Mouse (Mus musculus) heart, postnatal 0 days (tissue): ENCODE results near the gene Aldh6a1. TPM values are rescaled to one million over a fixed set of nuclear protein-coding genes. Genes with fewer than 3 reads are reported as not detected.

Experiments
- ATAC-seq: fragments of 200-750 bp; cut with Nextera tagmentation; 2 replicates; pipeline ENCODE4 v1.8.0; 2017; ENCODE audit warnings: low read depth, moderate number of reproducible peaks, moderate library complexity; ENCODE audit not compliant: insufficient read depth
- DNase-seq: peaks from one replicate; pipeline ENCODE4 v3.0.0-alpha.2; 2016; ENCODE audit warnings: low spot score
- H3K27ac ChIP-seq: fragments of 300-500 bp; sonication (generic); 2 replicates; pipeline ENCODE4 v1.5.1; 2014; ENCODE audit warnings: low read depth, mild to moderate bottlenecking
- H3K27me3 ChIP-seq: fragments of 300-500 bp; sonication (generic); 2 replicates; pipeline ENCODE4 v1.6.1; 2014; ENCODE audit warnings: low read length, mixed read lengths; ENCODE audit not compliant: control insufficient read depth, insufficient read depth
- H3K36me3 ChIP-seq: fragments of 300-500 bp; sonication (generic); replicated peaks from 2 replicates; pipeline ENCODE4 v1.6.1; 2014; ENCODE audit warnings: low read length, mixed read lengths; ENCODE audit not compliant: control insufficient read depth, insufficient read depth
- H3K4me1 ChIP-seq: fragments of 300-500 bp; sonication (generic); 2 replicates; pipeline ENCODE4 v1.6.1; 2014; ENCODE audit warnings: antibody characterized with exemption; ENCODE audit not compliant: control insufficient read depth, insufficient read depth
- H3K4me2 ChIP-seq: fragments of 300-500 bp; sonication (generic); 2 replicates; pipeline ENCODE4 v1.6.1; 2014; ENCODE audit warnings: low read depth, mild to moderate bottlenecking, low read length, moderate library complexity
- H3K4me3 ChIP-seq: fragments of 300-500 bp; sonication (generic); 2 replicates; pipeline ENCODE4 v1.5.1; 2014; ENCODE audit warnings: low read depth, low read length
- H3K9ac ChIP-seq: fragments of 300-500 bp; sonication (generic); replicated peaks from 2 replicates; pipeline ENCODE4 v1.6.1; 2014; ENCODE audit warnings: low read depth, low read length, mixed read lengths
- H3K9me3 ChIP-seq: fragments of 300-500 bp; sonication (generic); replicated peaks from 2 replicates; pipeline ENCODE4 v1.6.1; 2016; ENCODE audit warnings: low read length; ENCODE audit not compliant: control insufficient read depth
- CTCF ChIP-seq: IDR thresholded peaks from 2 replicates; pipeline ENCODE4 v1.5.1; 2016; ENCODE audit warnings: antibody characterized with exemption, control low read depth, low read depth
- EP300 ChIP-seq: IDR thresholded peaks from 2 replicates; pipeline ENCODE4 v1.6.1; 2016; ENCODE audit warnings: antibody characterized with exemption, low read depth
- WGBS: fragments of 180-500 bp; shearing (Covaris S2); extraction: QIAGEN DNeasy Blood & Tissue Kit; methylation state at CpG from one replicate; pipeline ENCODE4 v1.1.7; 2014; 5-methylcytosine and 5-hydroxymethylcytosine counted together
- polyA plus RNA-seq: library from polyadenylated mRNA; unstranded; fragments of >200 nt; fragmentation: Nextera tagmentation; extraction: Ambion mirVana; gene quantifications from 2 replicates; pipeline ENCODE4 v1.2.1, GENCODE M21; 2015
- total RNA-seq: library from RNA; depleted of rRNA; stranded (reverse); fragments of >200 nt; gene quantifications from 2 replicates; pipeline ENCODE4 v1.2.3, GENCODE M21; 2014; ENCODE audit warnings: low replicate concordance; rRNA removed

Aldh6a1 gene
- total and polyA plus RNA-seq, 2 experiments from 2014 or later, result 74.9 to 80.1 TPM

GRCm38 (mm10) chr12:84388097-84388496, 62.7 kb downstream of the Aldh6a1 start:
- DNase-seq, result no peak
- H3K4me1 ChIP-seq, result peaks cover 34% of the 10 kb centered on the region
- peak overlapping the region; percentile 9; the same call in 1 of the 2 replicates for H3K27ac ChIP-seq

GRCm38 (mm10) chr12:84385408-84385807, 65.4 kb downstream of the Aldh6a1 start:
- H3K9ac ChIP-seq, result 0 out of 2 replicates have a peak overlapping the region, but pooled peaks have one; percentile 30
- 79% methylated on average over 4 of the region's 4 CpGs for WGBS
- no peak for TF ChIP-seq CTCF
- TF ChIP-seq EP300, result no peak
- peaks cover 29% of the 10 kb centered on the region; the same call in 1 of the 2 replicates for H3K36me3 ChIP-seq
- H3K27me3 ChIP-seq, result no peaks in the 10 kb centered on the region
- H3K27ac ChIP-seq, result peak overlapping the region; percentile 95
- no peak overlapping the region for H3K4me2 ChIP-seq
- ATAC-seq, result no peak
- no peaks in the 10 kb centered on the region for H3K9me3 ChIP-seq
- peaks cover 31% of the 10 kb centered on the region for H3K4me1 ChIP-seq
- no peak for DNase-seq
- no peak overlapping the region for H3K4me3 ChIP-seq

More at GRCm38 (mm10) chr12:84388097-84388496, 62.7 kb downstream of the Aldh6a1 start:
- Histone ChIP-seq H3K27me3 (no peaks in the 10 kb centered on the region), H3K9me3 (no peaks in the 10 kb centered on the region), H3K4me2 (no peak overlapping the region), H3K9ac (no peak overlapping the region), H3K36me3 (peaks cover 21% of the 10 kb centered on the region; the same call in 1 of the 2 replicates), H3K4me3 (no peak overlapping the region)
- WGBS, result 83% methylated on average over 8 of the region's 8 CpGs
- no peak for TF ChIP-seq EP300
- ATAC-seq, result no peak

GRCm38 (mm10) chr12:84384644-84385081, 66.1 kb downstream of the Aldh6a1 start:
- H3K9ac ChIP-seq, result 0 out of 2 replicates have a peak overlapping the region, but pooled peaks have one; percentile 30
- ATAC-seq (peak; percentile 79), DNase-seq (peak; percentile 84)

GRCm38 (mm10) chr12:84382369-84382768, 68.4 kb downstream of the Aldh6a1 start:
- 38% methylated on average over 4 of the region's 4 CpGs for WGBS
- Histone ChIP-seq H3K4me3 (peak overlapping the region; percentile 40), H3K27ac (peak overlapping the region; percentile 90)

More at GRCm38 (mm10) chr12:84384644-84385081, 66.1 kb downstream of the Aldh6a1 start:
- Histone ChIP-seq H3K4me1 (peaks cover 31% of the 10 kb centered on the region), H3K27ac (peak overlapping the region; percentile 95), H3K4me2 (no peak overlapping the region), H3K4me3 (no peak overlapping the region), H3K27me3 (no peaks in the 10 kb centered on the region), H3K9me3 (no peaks in the 10 kb centered on the region), H3K36me3 (peaks cover 29% of the 10 kb centered on the region; the same call in 1 of the 2 replicates)
- WGBS, result 26% methylated on average over 5 of the region's 5 CpGs
- TF ChIP-seq EP300 (0 out of 2 replicates have a peak, but pooled peaks have one; percentile 67), CTCF (no peak)

More at GRCm38 (mm10) chr12:84382369-84382768, 68.4 kb downstream of the Aldh6a1 start:
- DNase-seq (peak; percentile 84), ATAC-seq (peak; percentile 87)
- Histone ChIP-seq H3K36me3 (peaks cover 33% of the 10 kb centered on the region), H3K9me3 (no peaks in the 10 kb centered on the region), H3K27me3 (no peaks in the 10 kb centered on the region), H3K4me2 (peak overlapping the region; percentile 47), H3K9ac (peak overlapping the region; percentile 41), H3K4me1 (peaks cover 26% of the 10 kb centered on the region)
- 0 out of 2 replicates have a peak, but pooled peaks have one; percentile 4 for TF ChIP-seq CTCF
- peak; percentile 79 for TF ChIP-seq EP300

Other genes with a start within 250 kb of the Aldh6a1 start
- 13.5 and 14.5 TPM in 2 replicates for gene Elmsan1, start 232.1 kb downstream of the Aldh6a1 start, total RNA-seq
- 3.5 and 3.6 TPM in 2 replicates for gene Elmsan1, start 232.1 kb downstream of the Aldh6a1 start, polyA plus RNA-seq
- gene Ptgr2, start 165.8 kb downstream of the Aldh6a1 start, total RNA-seq, result 104 and 105 TPM in 2 replicates
- gene Ptgr2, start 165.8 kb downstream of the Aldh6a1 start, polyA plus RNA-seq, result 141 and 154 TPM in 2 replicates
- gene Zfp410, start 134.2 kb downstream of the Aldh6a1 start, total RNA-seq, result 36.9 and 37.7 TPM in 2 replicates
- gene Zfp410, start 134.2 kb downstream of the Aldh6a1 start, polyA plus RNA-seq, result 36.3 and 38.5 TPM in 2 replicates
- gene Coq6, start 89.3 kb downstream of the Aldh6a1 start, total RNA-seq, result 271 and 278 TPM in 2 replicates
- gene Coq6, start 89.3 kb downstream of the Aldh6a1 start, polyA plus RNA-seq, result 102 and 105 TPM in 2 replicates
- 3.4 and 4.0 TPM in 2 replicates for gene Fam161b, start 89.2 kb downstream of the Aldh6a1 start, total RNA-seq
- 5.6 and 6.0 TPM in 2 replicates for gene Fam161b, start 89.2 kb downstream of the Aldh6a1 start, polyA plus RNA-seq
- 37.6 and 59.8 TPM in 2 replicates for gene Entpd5, start 42.0 kb downstream of the Aldh6a1 start, total RNA-seq
- 37.5 and 40.5 TPM in 2 replicates for gene Entpd5, start 42.0 kb downstream of the Aldh6a1 start, polyA plus RNA-seq
- 0.04 TPM in 1 of 2 replicates, not detected in the other for gene Bbof1, start 41.9 kb downstream of the Aldh6a1 start, total RNA-seq
- 1.3 and 2.3 TPM in 2 replicates for gene Bbof1, start 41.9 kb downstream of the Aldh6a1 start, polyA plus RNA-seq
- 9.4 and 14.1 TPM in 2 replicates for gene Rnf113a2, start 33.8 kb downstream of the Aldh6a1 start, total RNA-seq
- 20.9 and 22.1 TPM in 2 replicates for gene Rnf113a2, start 33.8 kb downstream of the Aldh6a1 start, polyA plus RNA-seq
- 11.1 and 23.7 TPM in 2 replicates for gene Lin52, start 418 bp upstream of the Aldh6a1 start, total RNA-seq
- gene Lin52, start 418 bp upstream of the Aldh6a1 start, polyA plus RNA-seq, result 12.4 and 14.3 TPM in 2 replicates
- gene Vsx2, start 118.8 kb upstream of the Aldh6a1 start, total RNA-seq, result not detected in 2 replicates
- gene Vsx2, start 118.8 kb upstream of the Aldh6a1 start, polyA plus RNA-seq, result not detected in 2 replicates
- 8.2 and 8.7 TPM in 2 replicates for gene Abcd4, start 166.4 kb upstream of the Aldh6a1 start, total RNA-seq
- 7.1 and 8.5 TPM in 2 replicates for gene Abcd4, start 166.4 kb upstream of the Aldh6a1 start, polyA plus RNA-seq
- gene Vrtn, start 190.0 kb upstream of the Aldh6a1 start, total RNA-seq, result not detected in 2 replicates
- gene Vrtn, start 190.0 kb upstream of the Aldh6a1 start, polyA plus RNA-seq, result not detected in 2 replicates
- gene Syndig1l, start 247.8 kb upstream of the Aldh6a1 start, total RNA-seq, result not detected in 2 replicates
- gene Syndig1l, start 247.8 kb upstream of the Aldh6a1 start, polyA plus RNA-seq, result not detected in 2 replicates